Mouse (Mus musculus): ENCODE measurements around the gene Olfr800. TPM values are rescaled to one million over a fixed set of nuclear protein-coding genes. Genes with fewer than 3 reads are reported as not detected.

The Olfr800 gene
- not detected in 2 replicates for polyA plus RNA-seq (2012; ENCODE audit: insufficient read depth, insufficient read length, low replicate concordance, missing spikeins)

DNA sequence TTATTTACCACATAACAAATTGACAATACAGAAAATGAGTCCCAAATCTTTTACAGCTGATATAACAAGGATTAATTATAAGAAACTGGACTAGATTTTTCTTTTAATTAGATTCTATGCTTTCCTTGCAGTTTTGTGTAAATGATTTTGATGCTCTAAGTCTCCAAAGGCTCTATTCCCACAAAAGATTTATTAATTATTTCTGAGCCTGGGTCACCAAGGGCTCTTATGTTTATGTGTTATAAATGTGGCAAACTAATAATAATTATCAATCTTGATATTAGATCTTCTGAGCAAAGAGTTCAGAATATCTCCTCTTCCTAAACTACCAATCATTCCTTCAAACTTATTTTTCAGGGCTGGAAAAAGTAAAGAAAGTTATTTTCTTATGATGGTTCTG lies at the start of gene Olfr800:
Gene Olfr800 (plus strand): TSS at position 301 of the 400 bp plus-strand sequence.
- H3K4me3 ChIP-seq (ENCODE audit: insufficient read depth, low read depth, low read length), result no peak within 1 kb of the TSS

DNA sequence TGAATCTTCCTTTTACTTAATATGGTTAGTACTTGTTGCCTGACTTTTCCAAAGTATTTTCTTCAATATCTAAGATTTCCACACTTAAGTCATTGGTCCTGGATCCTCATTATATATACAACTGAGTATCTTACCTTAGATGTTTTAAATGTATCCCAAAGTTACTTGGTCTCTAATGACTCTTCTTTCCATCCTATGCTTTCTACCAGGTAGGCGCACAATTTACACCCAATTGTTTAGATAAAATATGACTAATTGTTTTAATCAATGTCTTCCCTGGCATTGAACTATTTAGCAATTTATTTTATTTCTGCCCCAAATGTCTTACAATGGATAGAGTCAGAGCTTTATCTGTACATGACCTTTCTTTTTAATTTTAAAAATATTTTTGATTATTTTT lies 45.0 kb upstream of the Olfr800 start, which contains the start of gene Olfr796:
Gene Olfr796 (minus strand): TSS at position 101 of the 400 bp plus-strand sequence.
- Histone ChIP-seq H3K4me3 (ENCODE audit: insufficient read depth, low read depth, low read length) (no peak within 1 kb of the TSS), H3K27ac (ENCODE audit: insufficient read depth, low read depth, low read length) (no peak within 1 kb of the TSS), H3K4me1 (ENCODE audit: control insufficient read depth, insufficient read depth, low read length) (no peaks in the 10 kb centered on the region)
- WGBS, result 92% methylated on average over 1 of the region's 1 CpGs
- TF ChIP-seq CTCF (IDR thresholded peaks at IDR 0.05; ENCODE audit: insufficient read depth, low read depth, low read length) (no peak), POLR2A (IDR thresholded peaks at IDR 0.05; ENCODE audit: insufficient read depth, low read depth, low read length) (no peak)

More for the DNA sequence above, at the start of gene Olfr800:
- no peaks in the 10 kb centered on the region for H3K4me1 ChIP-seq (ENCODE audit: control insufficient read depth, insufficient read depth, low read length)
- no peak within 1 kb of the TSS for H3K27ac ChIP-seq (ENCODE audit: insufficient read depth, low read depth, low read length)
- TF ChIP-seq POLR2A (IDR thresholded peaks at IDR 0.05; ENCODE audit: insufficient read depth, low read depth, low read length), result no peak
- TF ChIP-seq CTCF (IDR thresholded peaks at IDR 0.05; ENCODE audit: insufficient read depth, low read depth, low read length), result no peak

- WGBS, result 10% methylated on average over 1 of the region's 1 CpGs
- Histone ChIP-seq H3K4me1 (ENCODE audit: control insufficient read depth, insufficient read depth, low read length) (no peaks in the 10 kb centered on the region), H3K4me3 (ENCODE audit: insufficient read depth, low read depth, low read length) (no peak overlapping the region), H3K27ac (ENCODE audit: insufficient read depth, low read depth, low read length) (no peak overlapping the region)
- TF ChIP-seq POLR2A (IDR thresholded peaks at IDR 0.05; ENCODE audit: insufficient read depth, low read depth, low read length), result no peak
- TF ChIP-seq CTCF (IDR thresholded peaks at IDR 0.05; ENCODE audit: insufficient read depth, low read depth, low read length), result no peak
These were observed 35.8 kb upstream of the Olfr800 start for GRCm38 (mm10) chr10:129621724-129622123.

GRCm38 (mm10) chr10:129623251-129623650 lies 34.2 kb upstream of the Olfr800 start:
- Histone ChIP-seq H3K4me1 (ENCODE audit: control insufficient read depth, insufficient read depth, low read length) (no peaks in the 10 kb centered on the region), H3K4me3 (ENCODE audit: insufficient read depth, low read depth, low read length) (no peak overlapping the region), H3K27ac (ENCODE audit: insufficient read depth, low read depth, low read length) (no peak overlapping the region)
- TF ChIP-seq CTCF (IDR thresholded peaks at IDR 0.05; ENCODE audit: insufficient read depth, low read depth, low read length), result no peak
- TF ChIP-seq POLR2A (IDR thresholded peaks at IDR 0.05; ENCODE audit: insufficient read depth, low read depth, low read length), result no peak

DNA sequence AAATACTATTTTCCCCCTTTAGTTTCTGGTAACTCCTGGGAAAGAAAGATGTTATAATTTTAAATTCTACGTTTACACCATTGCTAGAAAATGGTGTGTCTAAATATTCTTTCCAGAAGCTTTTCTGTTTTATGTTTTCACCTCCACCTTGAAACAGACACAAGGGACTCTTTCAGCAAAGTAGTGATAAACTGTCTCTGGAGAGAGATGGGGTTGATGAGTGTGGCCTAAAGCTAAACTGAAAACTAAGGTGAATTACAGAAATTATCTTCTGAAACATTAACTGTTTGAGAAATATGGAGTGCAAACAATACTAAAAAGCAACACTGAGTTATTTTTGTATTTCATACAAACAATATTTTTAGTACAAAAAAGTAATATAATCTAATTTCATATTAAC lies 29.7 kb upstream of the Olfr800 start, which contains the start of gene Olfr798:
Gene Olfr798 (minus strand): TSS at position 101 of the 400 bp plus-strand sequence.
- Histone ChIP-seq H3K4me1 (ENCODE audit: control insufficient read depth, insufficient read depth, low read length) (no peaks in the 10 kb centered on the region), H3K27ac (ENCODE audit: insufficient read depth, low read depth, low read length) (no peak within 1 kb of the TSS), H3K4me3 (ENCODE audit: insufficient read depth, low read depth, low read length) (no peak within 1 kb of the TSS)
- 95% methylated on average over 1 of the region's 1 CpGs for WGBS
- TF ChIP-seq CTCF (IDR thresholded peaks at IDR 0.05; ENCODE audit: insufficient read depth, low read depth, low read length) (no peak), POLR2A (IDR thresholded peaks at IDR 0.05; ENCODE audit: insufficient read depth, low read depth, low read length) (no peak)

DNA sequence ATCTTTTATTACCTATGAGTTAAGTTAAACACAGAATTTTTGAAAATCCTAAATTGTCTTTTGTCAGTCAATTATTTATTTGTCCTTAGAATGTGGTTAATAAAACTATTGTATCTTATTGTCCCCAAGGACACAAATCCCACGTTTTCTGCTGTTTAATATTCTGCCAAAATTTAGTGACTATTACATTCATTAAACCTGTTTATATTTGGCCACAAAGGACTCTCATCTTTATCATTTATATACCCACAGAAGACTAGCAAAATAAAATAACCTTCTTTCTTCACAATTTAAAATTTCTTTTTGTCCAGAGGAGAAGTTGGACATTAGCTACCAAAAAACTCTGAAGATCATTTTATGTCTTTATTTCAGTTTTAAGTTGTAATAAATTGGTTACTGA lies 20.3 kb upstream of the Olfr800 start, which contains the start of gene Olfr799:
Gene Olfr799 (plus strand): TSS at position 301 of the 400 bp plus-strand sequence.
- Histone ChIP-seq H3K4me1 (ENCODE audit: control insufficient read depth, insufficient read depth, low read length) (no peaks in the 10 kb centered on the region), H3K4me3 (ENCODE audit: insufficient read depth, low read depth, low read length) (no peak within 1 kb of the TSS), H3K27ac (ENCODE audit: insufficient read depth, low read depth, low read length) (no peak within 1 kb of the TSS)
- 21% methylated on average over 1 of the region's 1 CpGs for WGBS
- TF ChIP-seq CTCF (IDR thresholded peaks at IDR 0.05; ENCODE audit: insufficient read depth, low read depth, low read length), result no peak
- TF ChIP-seq POLR2A (IDR thresholded peaks at IDR 0.05; ENCODE audit: insufficient read depth, low read depth, low read length), result no peak

- H3K4me3 ChIP-seq (ENCODE audit: insufficient read depth, low read depth, low read length), result no peak overlapping the region
- 98% methylated on average over 1 of the region's 1 CpGs for WGBS
- no peak for TF ChIP-seq CTCF (IDR thresholded peaks at IDR 0.05; ENCODE audit: insufficient read depth, low read depth, low read length)
- no peak for TF ChIP-seq POLR2A (IDR thresholded peaks at IDR 0.05; ENCODE audit: insufficient read depth, low read depth, low read length)
- H3K27ac ChIP-seq (ENCODE audit: insufficient read depth, low read depth, low read length), result no peak overlapping the region
- no peaks in the 10 kb centered on the region for H3K4me1 ChIP-seq (ENCODE audit: control insufficient read depth, insufficient read depth, low read length)
These were observed 5.7 kb upstream of the Olfr800 start for GRCm38 (mm10) chr10:129651763-129652162.

DNA sequence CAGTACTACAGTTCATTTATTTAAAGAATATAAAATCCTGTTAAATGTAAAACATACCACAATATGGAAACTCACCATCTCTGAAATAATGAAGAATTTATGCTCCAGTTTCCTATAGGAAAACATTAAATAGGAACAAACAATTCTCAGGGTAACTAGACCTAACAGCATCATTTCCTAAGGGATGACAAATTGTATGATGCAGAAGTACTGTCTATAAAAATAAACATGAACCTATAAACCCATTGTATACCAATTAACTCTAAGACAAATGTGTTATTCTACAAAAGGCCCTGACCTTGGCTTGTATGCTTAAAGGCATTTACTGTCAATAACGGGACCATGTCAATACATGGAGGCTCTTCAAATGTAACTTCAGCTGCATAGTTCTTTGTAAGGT lies 16.3 kb downstream of the Olfr800 start, which contains the start of gene Olfr801:
Gene Olfr801 (minus strand): TSS at position 101 of the 400 bp plus-strand sequence.
- Histone ChIP-seq H3K4me3 (ENCODE audit: insufficient read depth, low read depth, low read length) (no peak within 1 kb of the TSS), H3K4me1 (ENCODE audit: control insufficient read depth, insufficient read depth, low read length) (no peaks in the 10 kb centered on the region), H3K27ac (ENCODE audit: insufficient read depth, low read depth, low read length) (no peak within 1 kb of the TSS)
- no peak for TF ChIP-seq CTCF (IDR thresholded peaks at IDR 0.05; ENCODE audit: insufficient read depth, low read depth, low read length)
- 93% methylated on average over 1 of the region's 1 CpGs for WGBS

DNA sequence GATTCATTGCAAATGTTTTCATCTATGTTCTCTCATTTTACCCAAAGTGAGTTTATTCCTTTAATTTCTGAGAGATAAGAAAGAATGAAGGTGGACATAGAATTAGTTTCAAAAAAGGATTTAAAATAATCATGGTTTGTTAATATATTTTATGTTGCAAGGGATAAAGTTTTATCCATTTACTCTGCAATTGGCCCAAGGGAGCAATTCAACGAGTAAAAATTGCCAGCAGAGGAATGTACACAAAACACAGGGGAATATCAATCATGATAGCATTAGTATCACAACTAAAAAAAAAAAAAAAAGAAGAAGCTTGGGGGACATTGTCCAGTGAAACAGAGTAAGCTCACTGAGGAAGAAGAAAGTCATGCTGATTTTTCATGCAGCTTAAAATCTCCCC lies 30.6 kb downstream of the Olfr800 start, which contains the start of gene Olfr802:
Gene Olfr802 (minus strand): TSS at position 101 of the 400 bp plus-strand sequence.
- H3K27ac ChIP-seq (ENCODE audit: insufficient read depth, low read depth, low read length), result no peak within 1 kb of the TSS
- TF ChIP-seq POLR2A (IDR thresholded peaks at IDR 0.05; ENCODE audit: insufficient read depth, low read depth, low read length), result no peak
- no peak for TF ChIP-seq CTCF (IDR thresholded peaks at IDR 0.05; ENCODE audit: insufficient read depth, low read depth, low read length)
- 62% methylated on average over 1 of the region's 1 CpGs for WGBS

More for the DNA sequence above, 30.6 kb downstream of the Olfr800 start, which contains the start of gene Olfr802:
- Histone ChIP-seq H3K4me1 (ENCODE audit: control insufficient read depth, insufficient read depth, low read length) (no peaks in the 10 kb centered on the region), H3K4me3 (ENCODE audit: insufficient read depth, low read depth, low read length) (no peak within 1 kb of the TSS)

All from olfactory bulb, adult 2 months (tissue).